ENCODE assay signal across 11 mouse cellular contexts in the genomic region with DNA sequence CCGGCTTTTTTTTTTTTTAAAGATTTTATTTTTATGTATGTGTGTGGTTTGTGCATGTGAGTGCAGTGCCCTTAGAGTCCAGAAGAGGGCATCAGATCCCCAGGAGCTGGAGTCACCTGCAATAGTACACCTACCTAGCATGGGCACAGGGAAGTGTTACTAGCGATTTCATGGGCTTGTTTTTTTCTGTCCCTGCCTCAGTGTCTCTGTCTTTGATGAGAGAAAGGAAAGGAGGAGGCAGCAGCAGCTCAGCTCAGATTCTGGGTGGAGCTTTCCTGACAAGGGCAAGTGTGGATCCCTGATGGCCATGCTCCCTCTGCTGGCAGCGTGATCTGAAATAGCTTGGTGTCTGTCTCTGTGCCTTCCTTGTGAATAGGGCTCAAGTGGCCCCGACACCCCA. TPM values are rescaled to one million over a fixed set of nuclear protein-coding genes. Genes with fewer than 3 reads are reported as not detected.
DNase-seq lines count a peak whose midpoint lies in the region; ATAC-seq and TF ChIP-seq lines count a peak whose summit lies in the region.
"Had no signal": no experiment of that assay in that cellular context is flagged by ENCODE, and none has a peak within 500 bp of the region (broad histone marks: within the 10 kb centered on the region; RNA-seq: fewer than 3 reads in every experiment).

No protein-coding gene starts in this region.

- TF ChIP-seq CTCF in gastrocnemius, adult 2 months (IDR thresholded peaks at IDR 0.05): peak; percentile 47

- no peak overlapping the region for H3K4me3 ChIP-seq in gastrocnemius, adult 2 months
- H3K4me3 ChIP-seq: embryonic facial prominence, embryonic 12.5 days had no signal

- peak overlapping the region; percentile 64 for H3K27ac ChIP-seq in gastrocnemius, adult 2 months
- H3K27ac ChIP-seq: embryonic facial prominence, embryonic 12.5 days had no signal

- intact Hi-C loops in gastrocnemius, adult 2 months (cut with DNase I): no loop called here
- intact Hi-C loops in left cerebral cortex, postnatal 14 days (cut with DNase I): no loop called here
- intact Hi-C loops in left cerebral cortex, postnatal 10 days (cut with DNase I): no loop called here

- ATAC-seq in erythroid progenitor cell, adult 5-6 weeks (replicated peaks; ENCODE audit: low FRiP score, poor library complexity, severe bottlenecking): peak; percentile 60; the same call in 1 of the 2 replicates
- ATAC-seq: midbrain, embryonic 16.5 days had no signal

- no peak for DNase-seq in gastrocnemius, adult 2 months
- DNase-seq in gastrocnemius, adult 8-10 months (ENCODE audit: low spot score in 2 of 2): no peak
- DNase-seq in retina, postnatal 1 day: peak; percentile 43
- DNase-seq in retina, embryonic 14.5 days (ENCODE audit: low spot score): no peak
- DNase-seq in thymus, postnatal 4 days: peak; percentile 67
- DNase-seq in left cerebral cortex, postnatal 14 days (ENCODE audit: low spot score in 2 of 2): no peak
- DNase-seq in left cerebral cortex, postnatal 10 days (ENCODE audit: extremely low spot score in 1 of 2, low spot score in 2 of 2): no peak
- DNase-seq: layer of hippocampus, adult 9-11 months had no signal

RNA-seq across cellular contexts. Expression of gene Upf1, which starts 7.7 kb away (rescaled TPM):
- total RNA-seq in gastrocnemius, adult 2 months (2021): 10 to 100 TPM; 28.1 to 35.1 TPM
- total RNA-seq in gastrocnemius, adult 8-10 months (2022): 10 to 100 TPM; 29.7 to 32.7 (median 30.8) TPM
- 18.4 and 20.2 TPM in 2 replicates for total RNA-seq in erythroid progenitor cell, adult 5-6 weeks (2015; ENCODE audit: low replicate concordance)
- total RNA-seq in erythroid progenitor cell, adult 5-6 weeks (2017; ENCODE audit: low replicate concordance): 32.5 and 43.9 TPM in 2 replicates
- total RNA-seq in left cerebral cortex, postnatal 14 days (2021): 10 to 100 TPM; 49.8 to 53.4 TPM
- 10 to 100 TPM; 46.9 to 48.1 TPM for total RNA-seq in left cerebral cortex, postnatal 10 days (2021)

RNA-seq across cellular contexts. Expression of gene Comp, which starts 12.6 kb away (rescaled TPM):
- total RNA-seq in gastrocnemius, adult 2 months (2021): 10 to 100 TPM in 1 of 2 experiments, 1 to 10 TPM in 1; 5.5 to 31.2 TPM
- 10 to 100 TPM in 2 of 4 experiments, 1 to 10 TPM in 2; 2.7 to 16.7 (median 8.4) TPM for total RNA-seq in gastrocnemius, adult 8-10 months (2022)
- not detected in 2 replicates for total RNA-seq in erythroid progenitor cell, adult 5-6 weeks (2015; ENCODE audit: low replicate concordance)
- total RNA-seq in erythroid progenitor cell, adult 5-6 weeks (2017; ENCODE audit: low replicate concordance): 0.39 TPM in 1 of 2 replicates, not detected in the other
- total RNA-seq in left cerebral cortex, postnatal 14 days (2021): under 1 TPM; 0.51 to 0.72 TPM
- total RNA-seq in left cerebral cortex, postnatal 10 days (2021): under 1 TPM in 1 of 2 experiments, not detected in 1; 0.14 TPM

RNA-seq across cellular contexts. Expression of gene Gdf1, which starts 31.2 kb away (rescaled TPM):
- total RNA-seq in gastrocnemius, adult 2 months (2021): 1 to 10 TPM in 1 of 2 experiments, not detected in 1; 1.0 TPM
- total RNA-seq in gastrocnemius, adult 8-10 months (2022): 1 to 10 TPM in 1 of 4 experiments, under 1 TPM in 1, not detected in 2; 0.75 to 2.7 TPM
- not detected in 2 replicates for total RNA-seq in erythroid progenitor cell, adult 5-6 weeks (2015; ENCODE audit: low replicate concordance)
- total RNA-seq in erythroid progenitor cell, adult 5-6 weeks (2017; ENCODE audit: low replicate concordance): not detected in 2 replicates
- total RNA-seq in left cerebral cortex, postnatal 14 days (2021): 10 to 100 TPM; 15.4 to 20.8 TPM
- total RNA-seq in left cerebral cortex, postnatal 10 days (2021): 10 to 100 TPM in 1 of 2 experiments, 1 to 10 TPM in 1; 6.6 to 13.0 TPM

RNA-seq across cellular contexts. Expression of gene Cers1, which starts 45.2 kb away (rescaled TPM):
- total RNA-seq in gastrocnemius, adult 2 months (2021): 10 to 100 TPM; 14.0 to 23.3 TPM
- total RNA-seq in gastrocnemius, adult 8-10 months (2022): 10 to 100 TPM; 16.5 to 25.1 (median 20.2) TPM
- not detected in 2 replicates for total RNA-seq in erythroid progenitor cell, adult 5-6 weeks (2015; ENCODE audit: low replicate concordance)
- not detected in 2 replicates for total RNA-seq in erythroid progenitor cell, adult 5-6 weeks (2017; ENCODE audit: low replicate concordance)
- total RNA-seq in left cerebral cortex, postnatal 14 days (2021): 100 to 1,000 TPM; 118 to 126 TPM
- total RNA-seq in left cerebral cortex, postnatal 10 days (2021): 10 to 100 TPM; 97.9 to 98.4 TPM

RNA-seq across cellular contexts. Expression of gene Cope, which starts 58.5 kb away (rescaled TPM):
- total RNA-seq in gastrocnemius, adult 2 months (2021): 100 to 1,000 TPM; 118 to 128 TPM
- total RNA-seq in gastrocnemius, adult 8-10 months (2022): 100 to 1,000 TPM; 112 to 126 (median 121) TPM
- total RNA-seq in erythroid progenitor cell, adult 5-6 weeks (2015; ENCODE audit: low replicate concordance): 78.6 and 122 TPM in 2 replicates
- total RNA-seq in erythroid progenitor cell, adult 5-6 weeks (2017; ENCODE audit: low replicate concordance): 16.7 and 51.7 TPM in 2 replicates
- 100 to 1,000 TPM; 122 to 132 TPM for total RNA-seq in left cerebral cortex, postnatal 14 days (2021)
- 100 to 1,000 TPM; 124 to 134 TPM for total RNA-seq in left cerebral cortex, postnatal 10 days (2021)

Comparison
In these comparisons a context has a peak if more than half of its experiments do, and no peak if none do; other contexts are left out.
1. DNase-seq: peak in retina, postnatal 1 day (single experiment) and thymus, postnatal 4 days (single experiment); none in gastrocnemius, adult 2 months (single experiment), gastrocnemius, adult 8-10 months (0 of 2), retina, embryonic 14.5 days (single experiment), left cerebral cortex, postnatal 14 days (0 of 2) and left cerebral cortex, postnatal 10 days (0 of 2).